Mouse (Mus musculus): ENCODE measurements around the gene Ctnna3.

Ctnna3 gene

GRCm38 (mm10) chr10:64571311-64571710 is 1141.4 kb downstream of the Ctnna3 start:
- no peak for DNase-seq (ENCODE audit: low read depth, low spot score)

- DNase-seq (ENCODE audit: low read depth, low spot score) = no peak
Measured at GRCm38 (mm10) chr10:64588116-64588515, 1158.2 kb downstream of the Ctnna3 start.

- peak; percentile 25 for DNase-seq (ENCODE audit: low read depth, low spot score)
Measured at GRCm38 (mm10) chr10:64636760-64637159, 1206.9 kb downstream of the Ctnna3 start.

GRCm38 (mm10) chr10:64639061-64639460 is 1209.2 kb downstream of the Ctnna3 start:
- DNase-seq (ENCODE audit: low read depth, low spot score) = no peak

- no peak for DNase-seq (ENCODE audit: low read depth, low spot score)
Measured at GRCm38 (mm10) chr10:64641093-64641492, 1211.2 kb downstream of the Ctnna3 start.

- DNase-seq (ENCODE audit: low read depth, low spot score) = peak; percentile 13
Measured at GRCm38 (mm10) chr10:64641576-64641975, 1211.7 kb downstream of the Ctnna3 start.

GRCm38 (mm10) chr10:64643976-64644375 is 1214.1 kb downstream of the Ctnna3 start:
- no peak for DNase-seq (ENCODE audit: low read depth, low spot score)

- no peak for DNase-seq (ENCODE audit: low read depth, low spot score)
Measured at GRCm38 (mm10) chr10:64661190-64661589, 1231.3 kb downstream of the Ctnna3 start.

- no peak for DNase-seq (ENCODE audit: low read depth, low spot score)
Measured at GRCm38 (mm10) chr10:64671469-64671868, 1241.6 kb downstream of the Ctnna3 start.

GRCm38 (mm10) chr10:64675796-64676195 is 1245.9 kb downstream of the Ctnna3 start:
- DNase-seq (ENCODE audit: low read depth, low spot score) = no peak

- no peak for DNase-seq (ENCODE audit: low read depth, low spot score)
Measured at GRCm38 (mm10) chr10:64710017-64710416, 1280.1 kb downstream of the Ctnna3 start.

GRCm38 (mm10) chr10:64718036-64718435 is 1288.1 kb downstream of the Ctnna3 start:
- no peak for DNase-seq (ENCODE audit: low read depth, low spot score)

GRCm38 (mm10) chr10:64735692-64736091 is 1305.8 kb downstream of the Ctnna3 start:
- DNase-seq (ENCODE audit: low read depth, low spot score) = no peak

- DNase-seq (ENCODE audit: low read depth, low spot score) = peak; percentile 64
Measured at GRCm38 (mm10) chr10:64736616-64737015, 1306.7 kb downstream of the Ctnna3 start.

- peak; percentile 59 for DNase-seq (ENCODE audit: low read depth, low spot score)
Measured at GRCm38 (mm10) chr10:64741721-64742120, 1311.8 kb downstream of the Ctnna3 start.

- peak; percentile 38 for DNase-seq (ENCODE audit: low read depth, low spot score)
Measured at GRCm38 (mm10) chr10:64744099-64744498, 1314.2 kb downstream of the Ctnna3 start.

GRCm38 (mm10) chr10:64748651-64749050 is 1318.8 kb downstream of the Ctnna3 start:
- DNase-seq (ENCODE audit: low read depth, low spot score) = peak; percentile 55

GRCm38 (mm10) chr10:64750791-64751190 is 1320.9 kb downstream of the Ctnna3 start:
- DNase-seq (ENCODE audit: low read depth, low spot score) = peak; percentile 52

GRCm38 (mm10) chr10:64836315-64836714 is 1406.4 kb downstream of the Ctnna3 start:
- DNase-seq (ENCODE audit: low read depth, low spot score) = no peak

- DNase-seq (ENCODE audit: low read depth, low spot score) = peak; percentile 45
Measured at GRCm38 (mm10) chr10:64861439-64861838, 1431.5 kb downstream of the Ctnna3 start.

- DNase-seq (ENCODE audit: low read depth, low spot score) = no peak
Measured at GRCm38 (mm10) chr10:64870888-64871287, 1441.0 kb downstream of the Ctnna3 start.

- DNase-seq (ENCODE audit: low read depth, low spot score) = no peak
Measured at GRCm38 (mm10) chr10:64876506-64876905, 1446.6 kb downstream of the Ctnna3 start.

GRCm38 (mm10) chr10:64879860-64880259 is 1450.0 kb downstream of the Ctnna3 start:
- DNase-seq (ENCODE audit: low read depth, low spot score) = no peak

- no peak for DNase-seq (ENCODE audit: low read depth, low spot score)
Measured at GRCm38 (mm10) chr10:64886946-64887345, 1457.0 kb downstream of the Ctnna3 start.

Measured in ZHBTc4 (cell line).